Mouse (Mus musculus): ENCODE measurements at regions not wholly inside any gene's neighbourhood (a gene's known extent, or its start where the extent isn't known, plus 50 kb on each side); places are given as distances from the start of the nearest gene placed in this dataset.

GRCm38 (mm10) chr6:93478521-93478920, 535.2 kb upstream of the Adamts9 start:
- no peak overlapping the region for H3K27ac ChIP-seq (replicated peaks)
- no peak for ATAC-seq (ENCODE audit: low FRiP score, low read depth)

GRCm38 (mm10) chr6:93474981-93475380, 531.7 kb upstream of the Adamts9 start:
- H3K9me3 ChIP-seq: no peaks in the 10 kb centered on the region

More at GRCm38 (mm10) chr6:93478521-93478920, 535.2 kb upstream of the Adamts9 start:
- no peak overlapping the region for H3K4me2 ChIP-seq (replicated peaks)
- H3K9ac ChIP-seq (replicated peaks): no peak overlapping the region
- no peaks in the 10 kb centered on the region; the same call in 1 of the 2 replicates for H3K27me3 ChIP-seq
- 74% methylated on average over 2 of the region's 2 CpGs for WGBS
- H3K9me3 ChIP-seq: no peaks in the 10 kb centered on the region
- no peak overlapping the region for H3K4me3 ChIP-seq
- no peaks in the 10 kb centered on the region for H3K36me3 ChIP-seq
- H3K4me1 ChIP-seq: no peaks in the 10 kb centered on the region

DNA sequence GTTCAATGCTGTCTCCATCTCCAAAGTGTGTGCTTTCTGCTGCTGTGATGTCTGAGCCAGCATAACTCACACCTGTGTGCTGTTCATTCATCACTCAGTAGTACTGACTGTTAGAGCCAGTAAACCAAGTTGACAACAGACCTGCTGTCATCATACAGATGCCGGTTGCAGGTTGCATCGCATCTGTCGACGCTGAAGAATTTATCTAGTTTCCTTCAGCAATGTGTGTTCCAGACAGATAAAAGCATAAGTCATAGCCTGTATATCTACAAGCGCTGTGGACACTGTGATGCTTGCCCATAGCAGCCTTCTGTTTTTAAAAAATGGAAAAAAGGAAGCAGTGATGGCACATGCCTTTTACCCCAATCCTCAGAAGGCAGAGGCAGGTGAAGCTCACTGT, 524.6 kb upstream of the Adamts9 start:
- no peaks in the 10 kb centered on the region for H3K9me3 ChIP-seq
- H3K9ac ChIP-seq (replicated peaks): no peak overlapping the region
- no peaks in the 10 kb centered on the region for H3K4me1 ChIP-seq
- ATAC-seq (ENCODE audit: low FRiP score, low read depth): no peak
- no peak overlapping the region for H3K27ac ChIP-seq (replicated peaks)
- no peak overlapping the region for H3K4me3 ChIP-seq
- H3K4me2 ChIP-seq (replicated peaks): no peak overlapping the region
- peaks cover 7% of the 10 kb centered on the region; the same call in 1 of the 2 replicates for H3K27me3 ChIP-seq
- 96% methylated on average over 5 of the region's 5 CpGs for WGBS
- no peaks in the 10 kb centered on the region for H3K36me3 ChIP-seq

More at GRCm38 (mm10) chr6:93474981-93475380, 531.7 kb upstream of the Adamts9 start:
- Histone ChIP-seq H3K4me2 (replicated peaks) (no peak overlapping the region), H3K4me1 (no peaks in the 10 kb centered on the region), H3K4me3 (no peak overlapping the region), H3K36me3 (no peaks in the 10 kb centered on the region), H3K27ac (replicated peaks) (no peak overlapping the region), H3K9ac (replicated peaks) (no peak overlapping the region), H3K27me3 (no peaks in the 10 kb centered on the region; the same call in 1 of the 2 replicates)
- WGBS: 19% methylated on average over 1 of the region's 1 CpGs
- no peak for ATAC-seq (ENCODE audit: low FRiP score, low read depth)

- H3K27ac ChIP-seq (replicated peaks): no peak overlapping the region
- no peak overlapping the region for H3K9ac ChIP-seq (replicated peaks)
- H3K9me3 ChIP-seq: no peaks in the 10 kb centered on the region
- H3K4me2 ChIP-seq (replicated peaks): no peak overlapping the region
- no peak overlapping the region for H3K4me3 ChIP-seq
- 0 out of 2 replicates have a peak, but pooled peaks cover 3% of the 10 kb centered on the region for H3K4me1 ChIP-seq
- peaks cover 12% of the 10 kb centered on the region; the same call in 1 of the 2 replicates for H3K27me3 ChIP-seq
- WGBS: 89% methylated on average over 4 of the region's 4 CpGs
- ATAC-seq (ENCODE audit: low FRiP score, low read depth): no peak
- no peaks in the 10 kb centered on the region for H3K36me3 ChIP-seq
Observed at GRCm38 (mm10) chr6:93462861-93463260, 519.6 kb upstream of the Adamts9 start.

DNA sequence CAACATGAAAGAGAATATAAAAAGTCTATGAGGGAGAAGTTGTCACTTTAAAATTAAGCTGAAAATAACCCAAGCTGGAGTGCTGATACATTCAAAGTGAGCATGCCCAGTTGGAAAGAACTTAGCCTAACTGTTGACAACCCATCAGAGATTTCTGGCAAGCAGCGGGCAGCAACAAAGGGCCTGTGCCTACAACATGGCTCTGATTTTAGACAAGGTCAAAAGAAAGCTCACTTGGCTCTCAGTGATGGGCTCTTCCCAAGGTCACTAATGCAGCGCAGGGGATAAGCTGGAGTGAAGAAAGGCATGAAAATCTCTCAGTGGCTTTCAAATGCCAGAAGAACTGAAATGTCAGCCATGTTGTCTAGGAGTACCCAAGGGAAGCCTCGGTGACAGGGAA, 518.1 kb upstream of the Adamts9 start:
- WGBS: 73% methylated on average over 3 of the region's 3 CpGs
- no peak overlapping the region for H3K4me3 ChIP-seq
- H3K4me2 ChIP-seq (replicated peaks): no peak overlapping the region
- no peaks in the 10 kb centered on the region for H3K36me3 ChIP-seq
- no peak overlapping the region for H3K9ac ChIP-seq (replicated peaks)
- no peak overlapping the region for H3K27ac ChIP-seq (replicated peaks)
- H3K27me3 ChIP-seq: peaks cover 12% of the 10 kb centered on the region; the same call in 1 of the 2 replicates
- no peaks in the 10 kb centered on the region for H3K9me3 ChIP-seq
- H3K4me1 ChIP-seq: peaks cover 5% of the 10 kb centered on the region; the same call in 1 of the 2 replicates
- no peak for ATAC-seq (ENCODE audit: low FRiP score, low read depth)

DNA sequence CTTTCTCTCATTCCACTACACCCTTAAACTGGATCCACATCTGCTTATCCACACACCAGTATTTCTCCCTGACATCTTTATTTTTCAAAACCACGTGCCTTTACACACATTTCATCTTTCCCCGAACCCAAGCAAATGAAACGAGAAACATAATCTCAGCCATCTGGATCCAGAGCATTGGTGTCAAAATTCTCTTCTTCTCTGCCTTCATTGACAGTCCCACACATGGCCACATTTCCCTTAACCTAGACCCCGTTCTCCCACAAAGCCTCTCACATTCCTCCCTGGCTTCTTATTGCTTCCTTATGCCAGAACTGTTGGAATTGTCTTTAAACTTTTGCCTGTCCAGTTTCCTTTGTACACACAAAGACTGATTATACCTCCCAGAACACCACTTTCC, 514.3 kb upstream of the Adamts9 start:
- 58% methylated on average over 4 of the region's 4 CpGs for WGBS

DNA sequence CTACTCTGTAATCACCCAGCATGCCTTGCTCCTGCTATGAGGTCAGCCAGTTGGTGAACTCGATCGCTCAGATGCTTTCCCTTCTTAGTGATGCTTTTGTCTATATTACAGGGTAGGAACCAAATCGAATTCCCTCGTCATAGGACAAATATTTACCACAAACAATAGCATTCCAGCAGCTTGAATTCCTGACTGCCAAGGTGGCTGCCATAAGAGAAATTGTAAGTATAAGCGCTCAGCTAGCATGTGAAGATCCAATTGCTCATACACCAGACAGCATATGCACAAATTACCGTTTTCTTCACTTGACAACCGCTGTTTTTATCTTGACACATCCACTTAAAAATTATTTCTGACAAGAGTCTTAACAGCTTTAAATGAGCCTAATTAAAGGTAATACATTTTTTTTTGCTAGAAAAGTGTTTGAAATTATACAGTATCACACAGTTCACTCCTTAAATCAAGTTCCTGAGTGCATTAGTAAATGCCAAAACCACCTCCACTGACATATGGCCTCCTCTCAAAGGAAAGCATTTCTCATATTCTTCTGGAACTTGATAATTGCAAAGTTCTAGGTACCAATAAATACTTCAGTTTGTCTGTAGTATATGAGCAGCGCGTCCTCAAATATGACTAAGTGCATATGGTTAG, 513.2 kb upstream of the Adamts9 start:
- 83% methylated on average over 9 of the region's 9 CpGs for WGBS
- H3K9ac ChIP-seq (replicated peaks): no peak overlapping the region
- no peaks in the 10 kb centered on the region for H3K36me3 ChIP-seq
- ATAC-seq (ENCODE audit: low FRiP score, low read depth): no peak
- no peak overlapping the region for H3K4me3 ChIP-seq
- no peak overlapping the region for H3K27ac ChIP-seq (replicated peaks)
- peaks cover 5% of the 10 kb centered on the region; the same call in 1 of the 2 replicates for H3K4me1 ChIP-seq
- H3K27me3 ChIP-seq: 0 out of 2 replicates have a peak, but pooled peaks cover 4% of the 10 kb centered on the region
- no peak overlapping the region for H3K4me2 ChIP-seq (replicated peaks)
- H3K9me3 ChIP-seq: no peaks in the 10 kb centered on the region

More for the DNA sequence above, 514.3 kb upstream of the Adamts9 start:
- Histone ChIP-seq H3K4me1 (peaks cover 5% of the 10 kb centered on the region; the same call in 1 of the 2 replicates), H3K4me2 (replicated peaks) (no peak overlapping the region), H3K27me3 (0 out of 2 replicates have a peak, but pooled peaks cover 4% of the 10 kb centered on the region), H3K9ac (replicated peaks) (no peak overlapping the region), H3K36me3 (no peaks in the 10 kb centered on the region), H3K9me3 (no peaks in the 10 kb centered on the region), H3K4me3 (no peak overlapping the region), H3K27ac (replicated peaks) (no peak overlapping the region)
- 0 out of 2 replicates have a peak, but pooled peaks have one; percentile 44 for ATAC-seq (ENCODE audit: low FRiP score, low read depth)

- WGBS: 86% methylated on average over 16 of the region's 16 CpGs
- Histone ChIP-seq H3K4me3 (no peak overlapping the region), H3K27me3 (no peaks in the 10 kb centered on the region), H3K27ac (replicated peaks) (no peak overlapping the region), H3K4me2 (replicated peaks) (no peak overlapping the region), H3K4me1 (peaks cover 14% of the 10 kb centered on the region), H3K9me3 (no peaks in the 10 kb centered on the region), H3K9ac (replicated peaks) (no peak overlapping the region), H3K36me3 (no peaks in the 10 kb centered on the region)
- no peak for ATAC-seq (ENCODE audit: low FRiP score, low read depth)
Observed at GRCm38 (mm10) chr6:93445568-93445967, 502.3 kb upstream of the Adamts9 start.

DNA sequence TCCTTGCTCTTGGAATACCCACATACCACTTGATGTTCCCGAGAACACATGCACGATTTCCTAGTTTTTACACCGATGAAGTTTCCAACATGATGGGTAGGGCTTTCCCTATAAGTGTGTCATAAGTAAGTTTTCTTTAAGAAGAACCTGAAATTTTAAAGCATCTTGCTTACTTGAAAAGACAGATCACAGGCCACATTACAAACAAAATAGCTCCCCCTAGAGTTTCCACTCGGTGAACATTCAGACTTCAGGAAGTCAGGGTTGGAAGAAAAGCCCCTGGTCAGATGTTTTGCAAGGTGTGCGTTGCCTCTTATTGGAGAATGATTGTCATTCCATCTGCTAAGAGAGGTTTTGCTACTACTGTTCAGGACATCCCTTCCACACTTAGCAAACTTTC, 501.8 kb upstream of the Adamts9 start:
- Histone ChIP-seq H3K9ac (replicated peaks) (no peak overlapping the region), H3K4me1 (peaks cover 14% of the 10 kb centered on the region), H3K4me2 (replicated peaks) (no peak overlapping the region), H3K36me3 (no peaks in the 10 kb centered on the region), H3K27ac (replicated peaks) (no peak overlapping the region), H3K27me3 (no peaks in the 10 kb centered on the region), H3K4me3 (no peak overlapping the region), H3K9me3 (no peaks in the 10 kb centered on the region)
- 68% methylated on average over 5 of the region's 5 CpGs for WGBS
- no peak for ATAC-seq (ENCODE audit: low FRiP score, low read depth)

- Histone ChIP-seq H3K4me1 (peaks cover 14% of the 10 kb centered on the region), H3K27ac (replicated peaks) (peak overlapping the region; percentile 11), H3K27me3 (no peaks in the 10 kb centered on the region), H3K9ac (replicated peaks) (no peak overlapping the region), H3K36me3 (no peaks in the 10 kb centered on the region), H3K9me3 (no peaks in the 10 kb centered on the region), H3K4me2 (replicated peaks) (0 out of 2 replicates have a peak overlapping the region, but pooled peaks have one; percentile 13), H3K4me3 (no peak overlapping the region)
- 32% methylated on average over 11 of the region's 11 CpGs for WGBS
- peak; percentile 60; the same call in 1 of the 2 replicates for ATAC-seq (ENCODE audit: low FRiP score, low read depth)
Observed at GRCm38 (mm10) chr6:93443766-93444557, 500.7 kb upstream of the Adamts9 start.

GRCm38 (mm10) chr6:93433446-93433845, 490.2 kb upstream of the Adamts9 start:
- H3K36me3 ChIP-seq: no peaks in the 10 kb centered on the region
- H3K4me1 ChIP-seq: peaks cover 5% of the 10 kb centered on the region; the same call in 1 of the 2 replicates
- H3K4me3 ChIP-seq: no peak overlapping the region
- H3K9me3 ChIP-seq: no peaks in the 10 kb centered on the region
- ATAC-seq (ENCODE audit: low FRiP score, low read depth): no peak
- H3K4me2 ChIP-seq (replicated peaks): no peak overlapping the region
- H3K27me3 ChIP-seq: no peaks in the 10 kb centered on the region
- no peak overlapping the region for H3K9ac ChIP-seq (replicated peaks)
- H3K27ac ChIP-seq (replicated peaks): no peak overlapping the region
- 82% methylated on average over 1 of the region's 1 CpGs for WGBS

GRCm38 (mm10) chr6:93426141-93426540, 482.8 kb upstream of the Adamts9 start:
- H3K27me3 ChIP-seq: no peaks in the 10 kb centered on the region
- H3K4me2 ChIP-seq (replicated peaks): no peak overlapping the region
- H3K36me3 ChIP-seq: no peaks in the 10 kb centered on the region
- H3K27ac ChIP-seq (replicated peaks): no peak overlapping the region
- ATAC-seq (ENCODE audit: low FRiP score, low read depth): no peak
- no peak overlapping the region for H3K9ac ChIP-seq (replicated peaks)
- no peaks in the 10 kb centered on the region for H3K9me3 ChIP-seq
- H3K4me3 ChIP-seq: no peak overlapping the region
- 73% methylated on average over 1 of the region's 1 CpGs for WGBS
- H3K4me1 ChIP-seq: no peaks in the 10 kb centered on the region
